Mouse (Mus musculus): ENCODE measurements around the gene Ptma.
A peak's percentile ranks its signal among the peaks of the same experiment; 100 is the strongest.
"Not testable (repeated sequence)": the region's sequence is repeated elsewhere in the genome, so short reads cannot be mapped to it uniquely, and the experiment has no call there.

Gene Ptma

DNA sequence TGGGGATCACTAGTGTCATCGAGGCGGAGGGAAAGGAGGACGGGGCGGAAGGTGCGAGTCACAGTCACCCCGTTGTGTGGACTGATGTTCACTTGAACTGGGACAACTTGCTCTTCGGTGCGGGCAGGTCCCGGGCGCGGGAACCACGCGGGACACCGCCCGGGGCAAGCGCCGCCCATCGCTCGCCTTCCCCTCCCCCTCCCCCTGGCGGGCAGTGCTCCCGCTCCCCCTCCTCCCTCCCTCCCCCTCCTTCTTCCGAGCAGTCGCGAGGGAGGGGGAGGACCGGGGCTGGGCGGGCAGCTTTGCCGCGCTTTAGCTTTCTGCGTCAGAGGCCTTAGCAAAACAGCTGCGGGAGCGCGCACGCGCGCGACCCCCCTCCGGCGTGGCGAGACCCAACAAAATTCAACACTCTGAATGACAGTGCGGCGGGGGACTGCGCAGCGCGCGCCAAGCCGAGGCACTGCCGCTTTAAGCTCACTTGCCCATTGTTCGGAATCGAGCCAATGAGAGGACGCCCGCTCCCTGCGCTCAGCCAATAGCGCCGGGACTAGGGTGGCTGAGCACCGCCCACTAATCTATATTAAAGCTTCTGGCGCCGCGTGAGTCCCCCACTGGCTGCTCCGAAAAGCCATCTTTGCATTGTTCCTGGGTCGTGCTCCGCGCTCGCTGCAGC, at the start of gene Ptma:
Gene Ptma (plus strand): TSS at position 611 of the 673 bp plus-strand sequence.
- peak; percentile 100 for DNase-seq (ENCODE audit: low read depth, low spot score)

DNA sequence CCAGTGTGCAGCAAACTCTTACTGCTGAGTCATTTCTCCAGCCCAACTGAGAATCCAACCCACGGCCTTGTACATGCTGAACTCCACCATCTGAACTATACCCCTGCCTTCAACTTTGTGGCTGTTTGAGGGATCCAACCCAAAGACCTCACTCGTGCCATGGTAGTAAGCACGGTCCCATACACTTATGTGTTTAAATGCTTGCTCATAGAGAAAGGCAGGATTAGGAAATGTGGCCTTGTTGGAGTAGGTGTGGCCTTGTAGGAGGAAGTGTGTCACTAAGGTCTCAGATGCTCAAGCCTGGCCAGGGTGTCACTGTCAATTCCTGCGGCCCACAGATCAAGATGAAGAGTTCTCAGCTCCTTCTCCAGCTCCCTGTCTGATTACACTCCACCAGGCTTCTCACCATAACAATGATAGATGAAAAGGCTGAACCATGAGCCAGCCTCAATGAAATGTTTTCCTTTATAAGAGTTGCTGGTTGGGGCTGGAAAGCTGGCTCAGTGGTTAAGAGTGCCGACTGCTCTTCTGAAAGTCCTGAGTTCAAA, 48.7 kb upstream of the Ptma start:
- DNase-seq (ENCODE audit: low read depth, low spot score), result no peak

DNA sequence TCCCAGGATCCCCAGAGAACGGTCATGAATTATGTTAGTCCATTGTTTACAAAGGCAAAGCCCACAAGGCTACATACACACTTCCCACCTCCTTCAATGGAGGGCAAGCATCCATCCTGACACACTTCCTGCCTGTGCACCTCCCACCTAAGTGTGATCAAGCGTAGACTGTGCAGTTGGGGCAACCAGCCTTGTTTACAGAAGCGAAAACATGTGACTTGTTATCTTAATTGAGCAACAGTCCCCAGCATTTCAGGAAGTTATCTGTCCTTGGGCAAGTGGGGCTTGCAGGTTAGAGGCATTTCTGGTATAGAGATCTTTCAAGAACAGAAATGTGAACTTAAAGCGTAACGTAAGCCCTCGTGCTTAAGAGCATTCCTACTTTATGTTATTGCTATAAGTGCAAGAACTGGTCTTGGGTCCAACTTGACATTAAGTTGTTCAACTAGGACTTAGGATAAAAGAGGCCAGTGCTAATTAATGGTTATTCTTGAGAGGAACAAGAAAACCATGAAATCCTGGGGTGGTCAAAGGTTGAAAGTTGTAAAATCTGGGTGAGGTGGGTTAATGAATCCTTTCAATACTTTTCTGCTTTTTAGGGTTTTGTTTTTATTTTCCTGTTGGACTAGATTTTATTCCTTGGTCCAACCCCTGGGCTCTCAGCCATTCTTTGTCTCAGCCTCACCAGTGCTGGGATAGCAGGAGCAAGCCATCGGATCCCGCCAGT, 47.3 kb upstream of the Ptma start:
- no peak for DNase-seq (ENCODE audit: low read depth, low spot score)

DNA sequence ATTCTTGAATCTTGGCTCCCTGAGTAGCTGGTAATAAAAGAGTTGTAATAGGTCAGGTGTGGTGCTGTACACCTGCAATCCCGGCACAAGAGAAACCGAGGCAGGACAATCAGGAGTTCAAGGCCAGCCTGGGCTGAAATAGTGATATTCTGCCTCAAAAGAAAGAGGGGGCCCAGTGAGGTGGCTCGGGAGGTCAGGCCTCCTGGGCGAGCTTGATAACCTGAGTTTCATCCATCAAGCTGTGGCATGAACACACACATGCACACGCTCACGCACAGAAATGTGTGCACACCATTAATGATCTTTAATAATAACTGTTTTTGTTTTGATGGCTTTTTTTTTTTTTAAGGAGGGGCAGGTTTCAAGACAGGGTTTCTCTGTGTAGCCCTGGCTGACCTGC, 46.2 kb upstream of the Ptma start:
- no peak for DNase-seq (ENCODE audit: low read depth, low spot score)

DNA sequence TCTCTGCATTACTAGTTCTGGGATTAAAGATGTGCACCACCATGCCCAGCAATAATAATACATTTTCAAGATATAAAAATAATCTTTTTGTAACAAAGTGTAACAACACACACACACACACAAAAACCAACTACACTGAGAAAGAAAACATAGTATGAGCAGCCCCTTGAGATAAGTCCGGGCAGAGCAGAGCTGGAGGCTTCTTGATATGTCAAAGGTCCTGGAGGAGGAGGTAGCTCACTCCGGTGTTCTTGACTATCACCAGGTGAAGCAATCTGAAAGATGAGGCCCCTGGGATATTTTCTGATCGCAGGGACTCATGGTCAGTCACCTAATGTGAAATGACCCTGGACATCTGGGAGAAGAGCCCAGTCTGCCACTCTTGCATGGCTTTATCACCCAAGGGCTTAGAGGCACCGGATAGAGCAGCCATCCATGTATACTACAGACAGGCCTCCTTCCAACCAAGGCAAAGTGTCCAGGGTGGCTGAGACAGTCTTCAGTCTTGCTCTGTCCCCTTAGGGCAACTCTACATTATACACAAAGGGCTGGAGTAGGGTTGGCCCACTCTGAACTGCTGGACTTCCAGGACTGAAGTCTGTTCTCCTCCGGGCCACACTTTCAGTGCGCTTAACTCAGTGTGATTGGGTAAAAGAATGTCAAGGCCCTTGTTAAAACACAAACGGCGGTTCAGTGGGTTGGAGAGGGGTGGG, 45.6 kb upstream of the Ptma start:
- DNase-seq (ENCODE audit: low read depth, low spot score), result no peak

DNA sequence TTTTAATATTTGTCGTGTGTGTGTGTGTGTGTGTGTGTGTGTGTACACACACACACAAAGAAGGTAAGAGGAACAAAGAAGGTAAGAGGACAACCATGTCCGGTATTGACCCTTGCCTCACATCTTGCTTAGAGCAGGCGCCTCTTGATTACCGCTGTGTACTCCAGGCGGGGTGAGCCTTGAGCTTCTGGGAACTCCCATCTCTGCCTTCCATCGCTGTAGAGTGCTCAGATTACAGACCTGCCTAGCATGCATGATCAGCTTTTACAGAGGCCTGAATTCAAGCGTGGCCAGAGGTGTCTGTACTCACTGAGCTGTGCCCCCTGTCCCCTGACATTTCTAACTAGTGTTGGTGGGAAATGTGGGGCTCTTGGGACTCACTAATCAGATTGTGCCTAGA, 45.1 kb upstream of the Ptma start:
- DNase-seq (ENCODE audit: low read depth, low spot score), result no peak

DNA sequence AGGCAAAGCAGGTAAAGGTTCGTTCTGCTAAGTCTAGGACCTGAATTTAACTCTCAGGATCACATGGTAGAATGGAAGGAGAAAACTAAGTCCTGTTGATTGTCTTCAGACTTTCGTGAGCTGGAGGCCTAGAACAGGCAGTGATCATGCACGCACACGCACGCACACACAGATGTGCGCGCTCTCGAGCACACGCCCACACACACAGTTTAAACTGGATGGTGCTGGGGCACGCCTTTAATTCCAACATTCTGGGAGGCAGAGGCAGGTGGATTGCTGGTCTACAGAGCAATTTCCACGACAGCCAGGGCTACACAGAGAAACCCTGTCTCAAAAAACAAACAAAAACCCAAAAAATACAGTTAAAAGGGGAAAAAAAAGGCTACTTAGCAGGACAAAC, 44.2 kb upstream of the Ptma start:
- DNase-seq (ENCODE audit: low read depth, low spot score), result no peak

DNA sequence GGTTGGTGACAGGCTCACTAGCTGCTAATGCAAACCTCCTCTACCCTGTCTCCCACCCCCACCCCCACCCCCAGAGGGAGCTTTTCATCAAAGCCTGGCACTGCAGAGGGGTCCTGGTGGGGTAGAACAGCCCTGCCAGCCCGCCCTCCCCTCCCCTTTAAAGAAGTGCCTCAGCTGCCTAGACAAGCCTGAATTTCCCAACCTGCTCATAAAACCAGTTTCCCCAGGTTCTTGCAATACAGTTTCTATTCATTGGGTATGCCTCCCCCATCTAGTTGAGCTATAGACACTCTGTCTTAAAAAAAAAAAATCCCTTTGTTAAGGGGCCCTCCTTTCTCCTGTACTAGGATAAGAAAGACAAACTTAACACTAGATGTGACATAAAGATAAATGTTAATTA, 43.8 kb upstream of the Ptma start:
- DNase-seq (ENCODE audit: low read depth, low spot score), result no peak

DNA sequence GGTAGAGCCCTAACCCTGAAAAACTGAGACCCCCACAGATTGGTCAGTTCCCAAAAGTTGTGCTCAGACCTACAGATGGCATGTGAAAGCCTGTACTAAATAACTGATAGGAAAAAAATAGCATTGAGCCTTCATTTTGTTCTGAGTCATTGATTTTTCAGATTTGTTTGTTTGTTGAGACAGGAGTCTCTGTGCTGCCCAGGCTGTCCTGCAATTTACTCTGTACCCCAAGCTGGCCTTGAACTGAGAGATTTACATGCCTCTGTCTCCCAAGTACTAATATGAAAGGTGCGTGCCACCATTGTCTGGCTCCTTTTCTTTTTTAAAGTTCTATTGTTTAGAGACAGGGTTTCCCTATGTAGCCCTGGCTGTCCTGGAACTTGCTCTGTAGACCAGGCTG, 41.2 kb upstream of the Ptma start:
- DNase-seq (ENCODE audit: low read depth, low spot score), result no peak

DNA sequence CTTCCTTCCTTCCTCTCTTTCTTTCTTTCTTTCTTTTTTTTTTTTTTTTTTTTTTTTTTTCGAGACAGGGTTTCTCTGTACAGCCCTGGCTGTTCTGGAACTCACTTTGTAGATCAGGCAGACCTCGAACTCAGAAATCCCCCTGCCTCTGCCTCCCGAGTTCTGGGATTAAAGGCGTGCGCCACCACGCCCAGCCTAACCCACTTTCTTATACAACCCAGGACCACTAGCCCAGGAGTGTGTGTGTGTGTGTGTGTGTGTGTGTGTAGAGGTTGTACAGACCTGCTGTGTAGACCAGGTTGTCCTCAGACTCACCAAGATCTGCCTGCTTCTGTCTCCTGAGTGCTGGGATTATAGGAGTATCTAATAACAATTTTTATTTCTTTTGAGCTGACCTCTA, 40.7 kb upstream of the Ptma start:
- DNase-seq (ENCODE audit: low read depth, low spot score), result not testable (repeated sequence)

DNA sequence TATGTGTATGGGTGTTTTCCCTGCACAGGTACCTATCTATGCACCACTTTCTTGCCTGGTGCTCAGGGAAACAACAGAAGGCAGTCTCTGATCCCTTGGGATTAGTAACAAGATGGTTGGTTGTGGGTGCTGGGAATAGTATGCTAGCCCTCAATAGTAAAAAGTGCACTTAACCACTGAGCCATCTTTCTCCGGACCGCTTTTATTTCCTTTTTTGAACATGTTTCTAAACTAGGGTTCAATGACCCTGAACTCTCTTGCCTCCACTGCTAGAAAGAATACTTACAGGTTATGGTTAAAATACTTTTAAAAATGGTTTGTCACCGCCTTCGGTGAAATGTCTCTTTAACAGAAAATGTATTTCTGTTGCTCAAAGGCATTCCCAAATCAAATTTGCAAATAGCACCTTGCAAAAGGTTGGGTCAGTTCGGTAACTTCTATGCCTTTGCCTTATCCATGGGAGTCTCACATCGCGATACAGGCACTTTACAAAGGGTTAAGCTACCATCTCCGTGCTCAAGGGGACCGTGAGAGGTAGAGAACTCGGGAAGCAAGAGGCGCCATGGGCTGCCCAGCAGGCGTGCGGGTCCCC, 39.7 kb upstream of the Ptma start:
- DNase-seq (ENCODE audit: low read depth, low spot score), result no peak

DNA sequence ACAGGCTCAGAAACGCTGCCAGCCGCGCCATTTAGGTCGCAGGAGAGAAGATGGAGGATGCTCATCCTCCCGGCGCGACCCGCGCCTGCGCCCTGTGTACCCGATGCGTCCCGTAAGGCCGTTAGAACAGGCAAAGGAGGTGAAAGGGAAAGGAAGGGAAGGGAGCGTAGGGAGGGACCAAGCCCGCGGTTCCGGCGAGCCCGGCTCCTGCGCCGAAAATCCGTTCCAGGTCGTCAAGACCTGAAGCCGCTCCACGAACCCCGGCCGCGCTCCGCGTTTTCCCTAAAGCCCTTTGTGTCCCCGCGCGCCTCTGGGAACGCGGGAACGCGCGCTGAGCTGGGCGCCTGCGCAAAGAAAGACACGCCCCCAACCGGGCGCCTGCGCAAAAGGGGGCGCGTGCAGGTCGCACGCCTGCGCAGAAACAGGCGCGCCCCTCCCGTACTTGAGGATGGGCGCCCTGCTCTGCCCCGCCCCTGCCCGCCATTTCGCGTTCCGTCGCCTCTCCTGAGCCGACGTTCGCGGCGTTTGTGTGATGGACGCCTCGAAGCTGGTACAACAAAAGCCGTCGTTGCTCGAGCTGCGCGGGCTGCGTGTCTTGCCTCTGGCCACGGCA, 39.1 kb upstream of the Ptma start:
- DNase-seq (ENCODE audit: low read depth, low spot score), result peak; percentile 100

DNA sequence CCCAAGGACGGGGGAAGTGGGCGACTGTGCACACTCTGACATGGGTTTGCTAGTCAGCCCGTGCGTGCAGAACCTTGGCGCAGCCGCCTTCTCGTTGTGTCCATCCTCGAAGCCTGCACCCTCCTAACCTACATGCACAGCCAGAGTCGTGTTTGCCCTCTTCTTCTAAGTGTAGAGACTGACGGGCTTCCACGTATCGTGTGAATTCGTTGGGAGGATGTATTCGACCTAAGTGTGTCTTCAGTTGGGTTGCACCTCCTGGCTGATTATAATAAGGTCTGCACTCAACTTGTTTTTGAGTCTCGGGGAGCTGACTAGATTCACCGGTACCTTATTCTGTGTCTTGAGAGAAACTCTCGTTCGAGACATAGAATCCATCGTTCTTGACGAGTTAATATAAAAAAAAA, 38.6 kb upstream of the Ptma start:
- no peak for DNase-seq (ENCODE audit: low read depth, low spot score)

DNA sequence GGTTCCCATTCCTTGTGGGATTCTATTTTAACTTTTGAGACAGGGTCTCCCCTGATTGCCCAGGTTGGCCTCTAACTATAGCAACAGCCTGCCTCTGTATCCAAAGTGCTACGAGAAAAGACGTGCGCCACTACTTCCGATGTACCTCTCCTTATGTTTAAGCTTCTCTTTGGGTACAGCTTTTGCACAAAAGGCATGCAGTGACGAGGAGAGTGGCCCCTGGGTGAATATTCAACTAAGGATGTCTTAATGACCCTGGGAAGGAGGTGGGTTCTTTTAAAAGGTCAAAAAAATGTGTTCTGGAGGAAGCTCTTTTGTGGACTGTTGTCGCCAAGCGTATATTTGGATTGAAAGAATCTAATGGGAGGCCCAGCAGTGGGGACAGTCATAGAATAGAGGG, 38.2 kb upstream of the Ptma start:
- DNase-seq (ENCODE audit: low read depth, low spot score), result no peak

DNA sequence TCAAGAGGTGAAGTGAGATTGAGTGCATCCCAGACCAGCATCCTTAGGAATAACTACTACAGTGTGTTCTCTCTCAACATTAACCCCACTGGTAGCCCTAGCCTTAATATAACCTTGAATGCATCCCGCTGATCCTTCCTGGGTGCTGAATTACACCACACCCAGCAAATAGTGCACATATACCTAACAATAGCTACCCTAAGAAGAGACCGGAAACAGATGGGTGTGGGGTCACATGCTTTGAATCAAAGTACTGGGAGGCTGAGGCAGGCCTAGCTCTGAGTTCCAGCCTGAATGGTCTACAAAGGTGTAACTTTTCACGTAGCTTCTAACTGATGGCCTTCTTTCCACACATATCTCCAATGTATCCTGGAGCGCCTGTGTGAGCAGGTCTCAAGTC, 37.8 kb upstream of the Ptma start:
- no peak for DNase-seq (ENCODE audit: low read depth, low spot score)

DNA sequence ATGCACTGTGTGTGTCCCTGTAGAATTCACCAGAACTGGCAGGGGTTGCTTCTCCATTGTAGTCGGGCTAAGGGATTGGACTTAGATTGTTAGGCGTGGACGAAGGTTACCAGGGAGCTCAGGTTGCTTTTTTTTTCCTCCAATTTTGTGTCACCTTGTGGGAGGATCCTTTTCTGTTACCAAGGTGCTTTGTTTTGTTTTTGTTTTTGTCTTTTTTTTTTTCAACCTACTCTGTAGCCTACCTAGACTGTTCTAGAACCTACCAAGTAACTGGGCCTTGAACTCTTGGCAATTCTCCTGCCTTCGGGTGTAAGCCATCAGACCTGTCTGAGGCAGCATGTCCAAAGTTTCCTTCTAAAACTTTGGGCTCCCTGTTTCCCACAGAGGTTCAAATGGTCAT, 36.6 kb upstream of the Ptma start:
- DNase-seq (ENCODE audit: low read depth, low spot score), result no peak

DNA sequence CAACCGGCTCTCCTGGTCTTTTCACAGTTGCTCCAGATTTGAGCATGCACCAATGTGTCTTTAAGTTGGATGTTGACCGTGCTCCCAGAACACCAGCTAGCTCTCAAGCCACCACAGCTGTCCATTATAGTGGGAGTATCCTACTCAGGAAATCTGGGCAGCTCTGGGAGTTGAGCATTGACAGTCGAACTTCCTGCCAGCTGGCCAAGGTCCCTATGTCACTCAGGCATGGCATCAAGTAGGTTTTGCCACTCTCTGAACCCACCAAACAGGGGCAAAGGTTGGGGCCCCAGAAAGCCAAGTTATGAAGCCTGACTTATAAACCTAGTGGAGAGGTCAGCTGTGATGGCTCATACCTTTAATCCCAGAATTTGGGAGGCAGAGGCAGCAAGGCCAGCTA, 35.8 kb upstream of the Ptma start:
- no peak for DNase-seq (ENCODE audit: low read depth, low spot score)

DNA sequence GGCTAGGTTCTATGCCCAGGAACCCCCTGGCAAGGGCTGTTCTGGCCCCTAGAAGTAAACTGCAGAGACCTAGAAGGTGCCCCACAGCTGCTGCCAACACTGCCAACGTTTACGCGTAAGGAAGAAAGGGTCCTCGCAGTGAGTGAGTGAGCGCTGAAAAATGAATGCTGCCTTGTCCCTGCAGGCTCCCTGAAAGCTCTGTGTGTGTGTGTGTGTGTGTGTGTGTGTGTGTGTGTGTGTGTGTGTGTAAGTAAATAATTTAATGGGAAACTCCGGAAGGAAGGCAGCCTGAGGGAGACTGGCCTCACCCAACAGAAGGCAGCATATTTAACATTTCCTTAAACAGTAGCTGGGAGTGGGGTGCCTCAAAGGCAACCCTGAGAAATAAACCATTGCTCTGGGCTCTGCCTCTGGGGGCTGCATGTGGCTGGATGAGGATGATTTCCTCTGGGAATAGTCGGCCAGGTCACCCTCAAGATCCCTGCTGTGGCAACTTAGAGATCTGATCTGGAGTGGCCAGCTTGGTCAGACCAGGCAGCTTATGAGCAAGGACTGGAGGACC, 34.9 kb upstream of the Ptma start:
- DNase-seq (ENCODE audit: low read depth, low spot score), result no peak

DNA sequence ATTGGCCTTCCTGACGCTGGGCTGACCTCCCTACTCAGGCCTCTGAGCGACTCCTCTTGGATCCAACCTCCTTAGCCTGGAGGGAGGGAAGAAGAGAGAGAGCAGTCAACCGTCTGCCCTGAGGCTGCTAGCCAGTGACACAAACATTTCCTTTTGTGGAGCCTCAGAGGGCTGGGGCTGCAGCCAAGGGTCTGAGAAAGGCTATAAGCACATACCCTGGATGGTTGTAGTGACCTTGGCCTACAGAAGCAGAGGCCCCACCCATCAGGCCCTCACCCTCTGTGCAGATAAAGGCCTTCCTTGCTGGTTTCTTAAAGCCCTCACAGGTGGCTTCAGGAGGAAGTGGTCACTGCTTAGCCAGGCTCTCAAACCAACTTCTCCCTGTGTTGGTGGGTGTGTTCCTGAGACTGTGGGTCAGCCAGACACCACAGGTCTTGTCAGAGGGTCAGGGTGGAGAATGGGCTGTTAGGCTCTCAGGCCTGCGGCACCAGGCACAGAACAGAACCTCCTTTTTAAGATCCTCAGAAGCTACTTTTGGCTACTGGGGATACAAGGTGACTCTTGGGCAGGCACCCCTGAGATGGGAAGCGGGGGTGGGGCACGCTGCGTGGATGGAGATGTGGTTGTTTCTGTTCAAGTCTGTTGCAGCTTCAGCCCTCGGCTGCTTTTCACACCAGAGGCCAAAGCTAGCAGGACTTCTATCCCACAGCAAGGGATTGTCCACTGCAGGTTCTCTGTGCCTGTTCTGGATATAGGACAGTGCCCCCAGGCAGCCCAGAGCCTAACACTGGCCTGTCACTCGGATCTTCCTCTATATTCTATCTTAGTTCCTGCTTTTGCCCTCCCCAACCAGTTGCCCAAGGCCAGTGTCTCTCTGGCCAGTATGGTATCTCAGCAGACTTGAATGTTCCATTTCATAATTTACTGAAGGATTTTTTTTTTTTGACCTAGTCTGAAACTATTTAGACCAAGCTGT, 34.1 kb upstream of the Ptma start:
- no peak for DNase-seq (ENCODE audit: low read depth, low spot score)

DNA sequence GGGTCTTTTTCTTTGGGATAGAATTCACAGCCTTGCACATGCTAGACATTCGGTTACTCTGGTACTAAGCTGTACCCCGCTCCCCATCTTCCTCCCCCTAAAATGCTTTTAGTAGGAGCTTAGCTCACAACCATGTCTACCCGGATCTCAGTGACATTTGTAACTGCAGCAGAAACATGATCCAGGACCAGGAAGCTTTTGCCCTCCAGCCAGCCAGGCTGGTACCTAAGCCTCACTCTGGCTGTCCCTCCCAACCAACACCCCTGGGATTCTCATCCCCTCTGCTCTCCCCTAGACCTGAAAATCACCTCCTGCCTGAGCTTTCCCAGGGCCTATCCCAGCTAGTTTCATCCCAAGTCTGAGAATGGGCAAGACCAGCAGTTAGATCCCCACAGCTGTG, 32.7 kb upstream of the Ptma start:
- DNase-seq (ENCODE audit: low read depth, low spot score), result no peak
